Mouse (Mus musculus): ENCODE data around the gene Dnali1.

Dnali1 gene

GRCm38 (mm10) chr4:125029891-125030614 is 35.5 kb downstream of the Dnali1 start:
- DNase-seq = peak; percentile 96

GRCm38 (mm10) chr4:125020780-125021538 is 44.5 kb downstream of the Dnali1 start:
- no peak for DNase-seq

- no peak for DNase-seq
These were observed 48.1 kb downstream of the Dnali1 start for GRCm38 (mm10) chr4:125017431-125017830.

GRCm38 (mm10) chr4:125015806-125016635 is 49.5 kb downstream of the Dnali1 start, which contains the start of gene Gnl2:
Gnl2 (plus strand) TSS chr4:125016585.
- DNase-seq = no peak

GRCm38 (mm10) chr4:125008712-125009111 is 56.8 kb downstream of the Dnali1 start:
- DNase-seq = no peak

GRCm38 (mm10) chr4:125008220-125008619 is 57.3 kb downstream of the Dnali1 start:
- DNase-seq = no peak

- DNase-seq = no peak
These were observed 58.0 kb downstream of the Dnali1 start for GRCm38 (mm10) chr4:125007460-125007859.

Measured in kidney, adult 9 months (tissue).